ENCODE assay signal across 18 mouse cellular contexts in genomic region chr15:97414718-97415413, GRCm38 (mm10).
A peak's percentile ranks its signal among the peaks of the same experiment; 100 is the strongest.
DNase-seq lines count a peak whose midpoint lies in the region; ATAC-seq and TF ChIP-seq lines count a peak whose summit lies in the region.
"Had no signal": no experiment of that assay in that cellular context is flagged by ENCODE, and none has a peak within 500 bp of the region (broad histone marks: within the 10 kb centered on the region; RNA-seq: fewer than 3 reads in every experiment).

No protein-coding gene starts in this region.

- no peak overlapping the region for H3K4me3 ChIP-seq in hindbrain, embryonic 16.5 days (ENCODE audit: low read length)
- no peak overlapping the region for H3K4me3 ChIP-seq in hindbrain, postnatal 0 days (ENCODE audit: low read length)
- no peak overlapping the region for H3K4me3 ChIP-seq in lung, postnatal 0 days (ENCODE audit: low read depth, low read length)
- H3K4me3 ChIP-seq: gastrocnemius, adult 2 months had no signal

- H3K4me2 ChIP-seq in hindbrain, embryonic 16.5 days (ENCODE audit: low read length): no peak overlapping the region
- H3K4me2 ChIP-seq in hindbrain, postnatal 0 days (ENCODE audit: low read depth, low read length): no peak overlapping the region
- no peak overlapping the region for H3K4me2 ChIP-seq in lung, postnatal 0 days (replicated peaks; ENCODE audit: low read depth, low read length)
- H3K4me2 ChIP-seq: hindbrain, embryonic 14.5 days; liver, embryonic 11.5 days had no signal

- no peak overlapping the region for H3K9ac ChIP-seq in hindbrain, embryonic 16.5 days (ENCODE audit: low read depth, low read length)
- H3K9ac ChIP-seq in hindbrain, postnatal 0 days (replicated peaks; ENCODE audit: low read length): no peak overlapping the region
- H3K9ac ChIP-seq in lung, postnatal 0 days (replicated peaks; ENCODE audit: low read depth): no peak overlapping the region
- H3K9ac ChIP-seq: hindbrain, embryonic 14.5 days had no signal

- no peaks in the 10 kb centered on the region for H3K4me1 ChIP-seq in hindbrain, embryonic 16.5 days (ENCODE audit: control insufficient read depth, insufficient read depth, low read depth, low read length)
- no peaks in the 10 kb centered on the region for H3K4me1 ChIP-seq in hindbrain, postnatal 0 days (ENCODE audit: insufficient read depth, low read length)
- H3K4me1 ChIP-seq in lung, postnatal 0 days (ENCODE audit: insufficient read depth, low read depth, low read length): no peaks in the 10 kb centered on the region

- H3K27ac ChIP-seq in hindbrain, embryonic 16.5 days (ENCODE audit: low read depth, low read length): peak overlapping the region; percentile 13; the same call in 1 of the 2 replicates
- no peak overlapping the region for H3K27ac ChIP-seq in hindbrain, postnatal 0 days
- H3K27ac ChIP-seq in lung, postnatal 0 days (ENCODE audit: low read length): 0 out of 2 replicates have a peak overlapping the region, but pooled peaks have one; percentile 20
- H3K27ac ChIP-seq: gastrocnemius, adult 2 months; hindbrain, embryonic 14.5 days had no signal

- H3K9me3 ChIP-seq in hindbrain, embryonic 16.5 days (ENCODE audit: control insufficient read depth, low read length): 0 out of 2 replicates have a peak, but pooled peaks cover 3% of the 10 kb centered on the region
- H3K9me3 ChIP-seq in hindbrain, postnatal 0 days (ENCODE audit: low read length): no peaks in the 10 kb centered on the region
- H3K9me3 ChIP-seq in lung, postnatal 0 days (ENCODE audit: low read length): no peaks in the 10 kb centered on the region

- no peak for TF ChIP-seq CTCF in hindbrain, postnatal 0 days (IDR thresholded peaks at IDR 0.05; ENCODE audit: low read depth)
- no peak for TF ChIP-seq CTCF in lung, postnatal 0 days (IDR thresholded peaks at IDR 0.05)

- DNase-seq in hindbrain, postnatal 0 days (ENCODE audit: low spot score): no peak
- peak; percentile 7 for DNase-seq in lung, postnatal 0 days (ENCODE audit: low spot score)
- DNase-seq in lung, postnatal 25 days (ENCODE audit: low spot score): no peak
- peak; percentile 18 for DNase-seq in brain, embryonic 18.5 days (ENCODE audit: low read depth, low spot score)
- DNase-seq in spleen, postnatal 10 days (ENCODE audit: low spot score in 2 of 2): no peak
- no peak for DNase-seq in urinary bladder, adult 18-20 months (ENCODE audit: low spot score in 2 of 2)
- DNase-seq: cerebellum, adult 9-10 months; gastrocnemius, adult 2 months; heart, adult 18-20 months; heart, postnatal 10 days; lung, postnatal 36 days; midbrain, embryonic 14.5 days; thymus, postnatal 25 days had no signal

- no peak for ATAC-seq in hindbrain, embryonic 16.5 days
- ATAC-seq in hindbrain, postnatal 0 days: no peak
- no peak for ATAC-seq in lung, postnatal 0 days
- peak; percentile 81 for ATAC-seq in megakaryocyte progenitor cell, adult 5-6 weeks (replicated peaks; ENCODE audit: poor library complexity)

- no peaks in the 10 kb centered on the region for H3K27me3 ChIP-seq in hindbrain, embryonic 16.5 days (replicated peaks; ENCODE audit: control insufficient read depth, insufficient read depth, low read length)
- no peaks in the 10 kb centered on the region for H3K27me3 ChIP-seq in hindbrain, postnatal 0 days (ENCODE audit: insufficient read depth, low read length)
- H3K27me3 ChIP-seq in lung, postnatal 0 days (replicated peaks; ENCODE audit: insufficient read depth, low read length): no peaks in the 10 kb centered on the region

- no peaks in the 10 kb centered on the region for H3K36me3 ChIP-seq in hindbrain, embryonic 16.5 days (ENCODE audit: control insufficient read depth, insufficient read depth, low read length)
- H3K36me3 ChIP-seq in hindbrain, postnatal 0 days (ENCODE audit: insufficient read depth, low read length): no peaks in the 10 kb centered on the region
- H3K36me3 ChIP-seq in lung, postnatal 0 days (ENCODE audit: insufficient read depth, low read length): no peaks in the 10 kb centered on the region
- H3K36me3 ChIP-seq: G1E had no signal

- WGBS in hindbrain, embryonic 16.5 days: 74% methylated on average over 12 of the region's 12 CpGs
- WGBS in hindbrain, postnatal 0 days: 69% methylated on average over 12 of the region's 12 CpGs
- WGBS in lung, postnatal 0 days: 57% methylated on average over 12 of the region's 12 CpGs

- TF ChIP-seq EP300 in lung, postnatal 0 days (IDR thresholded peaks at IDR 0.05): no peak

Comparison
In these comparisons a context has a peak if more than half of its experiments do, and no peak if none do; other contexts are left out.
1. DNase-seq: peak in lung, postnatal 0 days (single experiment) and brain, embryonic 18.5 days (single experiment); none in hindbrain, postnatal 0 days (single experiment), lung, postnatal 25 days (single experiment), spleen, postnatal 10 days (0 of 2) and urinary bladder, adult 18-20 months (0 of 2).